Mouse (Mus musculus): Measurements from ENCODE around the gene Mrc2. TPM values are rescaled to one million over a fixed set of nuclear protein-coding genes. Genes with fewer than 3 reads are reported as not detected.

Gene Mrc2
- polyA plus RNA-seq, 1 experiment = 23.7 TPM

- no peak overlapping the region for H3K27ac ChIP-seq (ENCODE audit: insufficient read depth, low read depth, low read length)
- no peak for DNase-seq
- 75% methylated on average over 9 of the region's 9 CpGs for WGBS
- no peak overlapping the region for H3K4me3 ChIP-seq (ENCODE audit: insufficient read depth, low read depth, low read length)
- no peaks in the 10 kb centered on the region for H3K36me3 ChIP-seq (ENCODE audit: control insufficient read depth, insufficient read depth, low read length)
- TF ChIP-seq POLR2A (IDR thresholded peaks at IDR 0.05; ENCODE audit: low read depth, low read length) (no peak), CTCF (conservative IDR thresholded peaks at IDR 0.05; ENCODE audit: insufficient read depth, insufficient read length, low read depth, low read length) (no peak)
- no peaks in the 10 kb centered on the region for H3K27me3 ChIP-seq (replicated peaks; ENCODE audit: control insufficient read depth, insufficient read depth, low read length)
- H3K4me1 ChIP-seq (ENCODE audit: control insufficient read depth, insufficient read depth, low read length) = no peaks in the 10 kb centered on the region
Measured at GRCm38 (mm10) chr11:105385266-105385665, 92.8 kb downstream of the Mrc2 start.

- no peaks in the 10 kb centered on the region for H3K27me3 ChIP-seq (replicated peaks; ENCODE audit: control insufficient read depth, insufficient read depth, low read length)
- DNase-seq = no peak
- H3K4me1 ChIP-seq (ENCODE audit: control insufficient read depth, insufficient read depth, low read length) = no peaks in the 10 kb centered on the region
- H3K36me3 ChIP-seq (ENCODE audit: control insufficient read depth, insufficient read depth, low read length) = no peaks in the 10 kb centered on the region
- no peak overlapping the region for H3K4me3 ChIP-seq (ENCODE audit: insufficient read depth, low read depth, low read length)
- no peak overlapping the region for H3K27ac ChIP-seq (ENCODE audit: insufficient read depth, low read depth, low read length)
- WGBS = 63% methylated on average over 2 of the region's 2 CpGs
- TF ChIP-seq POLR2A (IDR thresholded peaks at IDR 0.05; ENCODE audit: low read depth, low read length) = no peak
- no peak for TF ChIP-seq CTCF (conservative IDR thresholded peaks at IDR 0.05; ENCODE audit: insufficient read depth, insufficient read length, low read depth, low read length)
Measured at GRCm38 (mm10) chr11:105388636-105389035, 96.2 kb downstream of the Mrc2 start.

GRCm38 (mm10) chr11:105390290-105390689 lies 97.8 kb downstream of the Mrc2 start:
- TF ChIP-seq CTCF (conservative IDR thresholded peaks at IDR 0.05; ENCODE audit: insufficient read depth, insufficient read length, low read depth, low read length) = no peak
- no peak for TF ChIP-seq POLR2A (IDR thresholded peaks at IDR 0.05; ENCODE audit: low read depth, low read length)
- no peaks in the 10 kb centered on the region for H3K4me1 ChIP-seq (ENCODE audit: control insufficient read depth, insufficient read depth, low read length)
- H3K27ac ChIP-seq (ENCODE audit: insufficient read depth, low read depth, low read length) = no peak overlapping the region
- DNase-seq = no peak
- no peaks in the 10 kb centered on the region for H3K27me3 ChIP-seq (replicated peaks; ENCODE audit: control insufficient read depth, insufficient read depth, low read length)
- no peaks in the 10 kb centered on the region for H3K36me3 ChIP-seq (ENCODE audit: control insufficient read depth, insufficient read depth, low read length)
- H3K4me3 ChIP-seq (ENCODE audit: insufficient read depth, low read depth, low read length) = no peak overlapping the region
- 94% methylated on average over 7 of the region's 7 CpGs for WGBS

Other genes with a start within 250 kb of the Mrc2 start
- 0.15 TPM in 1 of 2 replicates, not detected in the other for gene Efcab3, start 229.1 kb upstream of the Mrc2 start, polyA plus RNA-seq (2012; rRNA removed)
- gene Mettl2, start 166.2 kb upstream of the Mrc2 start, polyA plus RNA-seq (2012; rRNA removed) = 9.5 and 9.7 TPM in 2 replicates
- gene Gm10842, start 145.8 kb upstream of the Mrc2 start, polyA plus RNA-seq (2012; rRNA removed) = not detected in 2 replicates
- 15.1 and 15.4 TPM in 2 replicates for gene Tlk2, start 113.8 kb upstream of the Mrc2 start, polyA plus RNA-seq (2012; rRNA removed)
- gene March10, start 164.1 kb downstream of the Mrc2 start, polyA plus RNA-seq (2012; rRNA removed) = 1.5 and 1.8 TPM in 2 replicates